ENCODE assay signal across 8 mouse cellular contexts in the genomic region with DNA sequence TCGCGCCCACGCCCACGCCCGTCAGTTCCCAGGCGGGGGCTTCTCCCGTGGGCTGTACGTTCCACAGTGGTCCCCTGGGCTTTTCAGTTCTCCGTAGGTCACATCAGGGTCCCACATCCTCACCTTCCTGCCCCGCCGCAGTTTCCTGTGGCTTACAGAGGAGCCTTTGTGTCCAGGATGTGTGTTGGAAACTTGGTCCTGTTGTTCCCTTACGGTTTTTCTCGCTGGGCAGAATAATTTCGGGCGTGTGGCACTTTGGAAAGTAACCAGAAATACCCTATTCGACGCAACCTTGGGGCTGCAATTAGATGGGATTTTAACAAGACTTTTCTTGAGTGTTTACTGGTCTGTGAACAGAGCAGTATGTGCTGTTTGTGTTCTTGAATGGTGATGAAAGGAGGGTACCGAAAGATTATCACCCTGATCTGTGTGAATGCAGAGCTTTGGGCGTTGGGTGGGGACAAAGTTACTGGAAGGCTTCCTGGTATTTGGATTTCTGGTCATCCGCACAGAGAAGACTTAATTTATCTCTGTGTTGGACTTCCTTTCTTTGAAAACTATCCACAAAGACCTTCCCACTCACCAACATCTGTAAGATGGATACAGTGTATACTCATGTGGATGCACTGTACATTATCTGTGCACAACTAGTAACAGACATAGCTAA. TPM values are rescaled to one million over a fixed set of nuclear protein-coding genes. Genes with fewer than 3 reads are reported as not detected.
DNase-seq lines count a peak whose midpoint lies in the region; ATAC-seq and TF ChIP-seq lines count a peak whose summit lies in the region.

No protein-coding gene starts in this region.

- H3K27ac ChIP-seq in forebrain, postnatal 0 days (ENCODE audit: low read depth, low read length), result peak overlapping the region; percentile 90
- peak overlapping the region; percentile 96 for H3K27ac ChIP-seq in limb, embryonic 15.5 days

- peak overlapping the region; percentile 62 for H3K4me2 ChIP-seq in forebrain, postnatal 0 days (ENCODE audit: low read depth)
- peak overlapping the region; percentile 42 for H3K4me2 ChIP-seq in limb, embryonic 15.5 days
- peak overlapping the region; percentile 70 for H3K4me2 ChIP-seq in myocyte (ENCODE audit: low read depth)

- TF ChIP-seq CTCF in forebrain, postnatal 0 days (IDR thresholded peaks at IDR 0.05; ENCODE audit: low read depth), result no peak; the same call in 1 of the 2 replicates

- no peak for TF ChIP-seq POLR2A in myocyte (IDR thresholded peaks at IDR 0.05; ENCODE audit: insufficient read length, low read depth)

- H3ac ChIP-seq in myocyte (ENCODE audit: control insufficient read depth, insufficient read length), result peak overlapping the region; percentile 41

- WGBS in forebrain, postnatal 0 days, result 1% methylated on average over 20 of the region's 20 CpGs
- WGBS in limb, embryonic 15.5 days, result 0% methylated on average over 20 of the region's 20 CpGs

- H3K9ac ChIP-seq in forebrain, postnatal 0 days, result peak overlapping the region; percentile 77
- H3K9ac ChIP-seq in limb, embryonic 15.5 days, result peak overlapping the region; percentile 74

- H3K9me3 ChIP-seq in forebrain, postnatal 0 days (ENCODE audit: low read length), result no peaks in the 10 kb centered on the region
- H3K9me3 ChIP-seq in limb, embryonic 15.5 days, result no peaks in the 10 kb centered on the region

- peak overlapping the region; percentile 69 for H3K4me3 ChIP-seq in forebrain, postnatal 0 days (ENCODE audit: low read depth, low read length)
- H3K4me3 ChIP-seq in limb, embryonic 15.5 days, result peak overlapping the region; percentile 86
- peak overlapping the region; percentile 52 for H3K4me3 ChIP-seq in myocyte

- ATAC-seq in frontal cortex, adult (ENCODE audit: low TSS enrichment), result peak; percentile 4; the same call in 1 of the 2 replicates
- ATAC-seq in forebrain, postnatal 0 days, result no peak
- no peak for ATAC-seq in limb, embryonic 15.5 days (ENCODE audit: insufficient number of reproducible peaks, low FRiP score, low TSS enrichment, low read depth)

- H3K27me3 ChIP-seq in forebrain, postnatal 0 days (ENCODE audit: insufficient read depth, low read length), result no peaks in the 10 kb centered on the region
- H3K27me3 ChIP-seq in limb, embryonic 15.5 days, result no peaks in the 10 kb centered on the region
- no peaks in the 10 kb centered on the region for H3K27me3 ChIP-seq in myocyte (ENCODE audit: control insufficient read depth, insufficient read depth, insufficient read length)

- DNase-seq in frontal cortex, postnatal 36 days (ENCODE audit: low spot score in 2 of 2), result no peak
- peak; percentile 32 for DNase-seq in ES-CJ7 (ENCODE audit: low read depth, low spot score)
- DNase-seq in forebrain, postnatal 0 days, result no peak
- DNase-seq in frontal cortex, postnatal 25 days (ENCODE audit: low spot score in 2 of 2), result no peak
- no peak for DNase-seq in right cerebral cortex, postnatal 36 days (ENCODE audit: low spot score in 2 of 2)

- H3K36me3 ChIP-seq in forebrain, postnatal 0 days (ENCODE audit: insufficient read depth), result no peaks in the 10 kb centered on the region
- no peaks in the 10 kb centered on the region for H3K36me3 ChIP-seq in limb, embryonic 15.5 days
- no peaks in the 10 kb centered on the region for H3K36me3 ChIP-seq in myocyte (ENCODE audit: control insufficient read depth, insufficient read depth)

- H3K4me1 ChIP-seq in forebrain, postnatal 0 days (ENCODE audit: insufficient read depth), result peaks cover 12% of the 10 kb centered on the region; the same call in 1 of the 2 replicates
- peaks cover 8% of the 10 kb centered on the region for H3K4me1 ChIP-seq in limb, embryonic 15.5 days

- peaks cover 26% of the 10 kb centered on the region for H3K79me2 ChIP-seq in myocyte (ENCODE audit: control insufficient read depth, insufficient read depth)

TF ChIP-seq in myocyte, 11 proteins besides CTCF, POLR2A, EP300 and RAD21:
- no peak for TF ChIP-seq TCF12 (IDR thresholded peaks at IDR 0.05; ENCODE audit: insufficient read depth, poor library complexity, severe bottlenecking)
TF ChIP-seq in myocyte: peak in this region for 0.

RNA-seq across cellular contexts. Expression of a gene that starts 0.6 kb away (rescaled TPM):
- total RNA-seq in forebrain, postnatal 0 days (2014; rRNA removed), result 74.8 and 78.8 TPM in 2 replicates
- 89.0 and 98.3 TPM in 2 replicates for polyA plus RNA-seq in forebrain, postnatal 0 days (2015; fragmentation: Nextera tagmentation; extraction: Ambion mirVana)
- polyA plus RNA-seq in limb, embryonic 15.5 days (2015; fragmentation: Nextera tagmentation; extraction: Ambion mirVana), result 110 and 111 TPM in 2 replicates
- 43.1 TPM for polyA plus RNA-seq in myocyte (2012; fragmentation: generic; extraction: Trizol)
